Mouse (Mus musculus) liver, embryonic 14.5 days (tissue): ENCODE data around the gene Il2ra.

Source experiments
- CTCF ChIP-seq: IDR thresholded peaks from 2 replicates; pipeline ENCODE4 v1.5.1; 2016; ENCODE audit warnings: antibody characterized with exemption, low read depth, control low read depth
- EP300 ChIP-seq: IDR thresholded peaks from 2 replicates; pipeline ENCODE4 v1.6.1; 2016; ENCODE audit warnings: antibody characterized with exemption, low read depth

DNA sequence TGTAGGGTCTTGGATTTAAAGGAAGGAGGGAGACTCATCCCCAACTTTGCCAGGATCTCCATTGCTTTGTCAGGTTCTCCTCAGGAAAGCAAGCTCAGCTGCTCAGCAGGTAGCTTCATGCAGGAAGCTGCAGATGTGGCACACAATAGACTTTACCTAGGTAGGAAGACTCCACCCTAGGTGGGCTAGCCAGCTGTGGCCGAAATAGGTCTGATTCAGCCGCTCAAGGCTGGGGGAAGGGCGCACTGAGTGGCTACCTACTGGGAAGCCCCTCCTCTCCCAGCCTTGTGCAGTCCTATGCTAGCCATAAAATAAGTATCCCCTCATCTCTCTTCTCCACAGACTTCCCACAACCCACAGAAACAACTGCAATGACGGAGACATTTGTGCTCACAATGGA lies 40.1 kb downstream of the Il2ra start:
- TF ChIP-seq CTCF: no peak
- no peak for TF ChIP-seq EP300
